Mouse (Mus musculus): Measurements from ENCODE around the gene 4930519G04Rik. TPM values are rescaled to one million over a fixed set of nuclear protein-coding genes. Genes with fewer than 3 reads are reported as not detected.
"Not testable (repeated sequence)": the region's sequence is repeated elsewhere in the genome, so short reads cannot be mapped to it uniquely, and the experiment has no call there.

The 4930519G04Rik gene
- total RNA-seq, 4 experiments from 2014 or later = not detected

- DNase-seq (ENCODE audit: low spot score in 2 of 2) = not testable (repeated sequence)
Measured at GRCm38 (mm10) chr5:114840481-114840880, 13.0 kb upstream of the 4930519G04Rik start.

GRCm38 (mm10) chr5:114842155-114842554, 11.3 kb upstream of the 4930519G04Rik start:
- not testable (repeated sequence) for DNase-seq (ENCODE audit: low spot score in 2 of 2)

- no peak for DNase-seq (ENCODE audit: low spot score in 2 of 2)
Measured at GRCm38 (mm10) chr5:114842674-114843073, 10.8 kb upstream of the 4930519G04Rik start.

GRCm38 (mm10) chr5:114844371-114844770, 9.1 kb upstream of the 4930519G04Rik start:
- not testable (repeated sequence) for DNase-seq (ENCODE audit: low spot score in 2 of 2)

- DNase-seq (ENCODE audit: low spot score in 2 of 2) = no peak
Measured at GRCm38 (mm10) chr5:114851565-114852236, 1.8 kb upstream of the 4930519G04Rik start.

- no peak for DNase-seq (ENCODE audit: low spot score in 2 of 2)
Measured at GRCm38 (mm10) chr5:114858582-114858981, 5.1 kb downstream of the 4930519G04Rik start, which contains the start of gene Gm9936. Gene Gm9936 (minus strand): TSS chr5:114858682.

GRCm38 (mm10) chr5:114859253-114859652, 5.8 kb downstream of the 4930519G04Rik start:
- peak; percentile 21 to 39 for DNase-seq (ENCODE audit: low spot score in 2 of 2)

- DNase-seq (ENCODE audit: low spot score in 2 of 2) = no peak
Measured at GRCm38 (mm10) chr5:114861730-114862129, 8.3 kb downstream of the 4930519G04Rik start.

- DNase-seq (ENCODE audit: low spot score in 2 of 2) = no peak
Measured at GRCm38 (mm10) chr5:114864813-114865212, 11.3 kb downstream of the 4930519G04Rik start.

GRCm38 (mm10) chr5:114865279-114865678, 11.8 kb downstream of the 4930519G04Rik start:
- no peak for DNase-seq (ENCODE audit: low spot score in 2 of 2)

- no peak for DNase-seq (ENCODE audit: low spot score in 2 of 2)
Measured at GRCm38 (mm10) chr5:114875858-114876257, 22.4 kb downstream of the 4930519G04Rik start.

- DNase-seq (ENCODE audit: low spot score in 2 of 2) = no peak
Measured at GRCm38 (mm10) chr5:114876331-114876730, 22.9 kb downstream of the 4930519G04Rik start.

- no peak for DNase-seq (ENCODE audit: low spot score in 2 of 2)
Measured at GRCm38 (mm10) chr5:114877487-114877886, 24.0 kb downstream of the 4930519G04Rik start.

- no peak for DNase-seq (ENCODE audit: low spot score in 2 of 2)
Measured at GRCm38 (mm10) chr5:114879399-114879798, 25.9 kb downstream of the 4930519G04Rik start.

GRCm38 (mm10) chr5:114882319-114882718, 28.9 kb downstream of the 4930519G04Rik start:
- DNase-seq (ENCODE audit: low spot score in 2 of 2) = not testable (repeated sequence)

GRCm38 (mm10) chr5:114883022-114883421, 29.6 kb downstream of the 4930519G04Rik start:
- no peak for DNase-seq (ENCODE audit: low spot score in 2 of 2)

GRCm38 (mm10) chr5:114886801-114887200, 33.3 kb downstream of the 4930519G04Rik start:
- DNase-seq (ENCODE audit: low spot score in 2 of 2) = no peak

- no peak for DNase-seq (ENCODE audit: low spot score in 2 of 2)
Measured at GRCm38 (mm10) chr5:114888995-114889394, 35.5 kb downstream of the 4930519G04Rik start.

- no peak for DNase-seq (ENCODE audit: low spot score in 2 of 2)
Measured at GRCm38 (mm10) chr5:114895542-114895941, 42.1 kb downstream of the 4930519G04Rik start.

- DNase-seq (ENCODE audit: low spot score in 2 of 2) = no peak
Measured at GRCm38 (mm10) chr5:114896688-114897373, 43.4 kb downstream of the 4930519G04Rik start, which contains the start of gene Oasl2. Gene Oasl2 (plus strand): TSS chr5:114896936.

GRCm38 (mm10) chr5:114897374-114897793, 43.9 kb downstream of the 4930519G04Rik start:
- DNase-seq (ENCODE audit: low spot score in 2 of 2) = peak in 1 of 2 experiments; percentile 5

GRCm38 (mm10) chr5:114898857-114899256, 45.4 kb downstream of the 4930519G04Rik start:
- no peak for DNase-seq (ENCODE audit: low spot score in 2 of 2)

Measured in gastrocnemius, adult 8-10 months (tissue).